Mouse (Mus musculus) CH12.LX (cell line): Measurements from ENCODE around the gene Cdh4. TPM values are rescaled to one million over a fixed set of nuclear protein-coding genes. Genes with fewer than 3 reads are reported as not detected.
A peak's percentile ranks its signal among the peaks of the same experiment; 100 is the strongest.

ENCODE experiments used
- DNase-seq: peaks from one replicate; pipeline ENCODE4 v3.0.0-alpha.2; 2013; ENCODE audit errors: extremely low read depth
- H3K27ac ChIP-seq: 2 replicates; pipeline ENCODE4 v1.5.1; 2012; ENCODE audit warnings: low read depth, mild to moderate bottlenecking, control low read depth, moderate library complexity; ENCODE audit not compliant: insufficient read depth
- H3K27me3 ChIP-seq: replicated peaks from 2 replicates; pipeline ENCODE3; 2012; ENCODE audit warnings: inconsistent platforms
- H3K36me3 ChIP-seq, 2 experiments: replicated peaks in 1 of 2; 2 replicates each; pipeline versions ENCODE3 to v1.6.1; 2012; ENCODE audit warnings: inconsistent platforms in 1 of 2, low read length in 1 of 2, mild to moderate bottlenecking in 1 of 2, mixed read lengths in 1 of 2, moderate library complexity in 1 of 2; ENCODE audit not compliant: control insufficient read depth in 1 of 2, insufficient read depth in 1 of 2
- H3K4me1 ChIP-seq, 2 experiments: 2 replicates each; pipeline ENCODE4 v1.6.1; 2012; ENCODE audit warnings: inconsistent platforms in 1 of 2, moderate library complexity in 1 of 2; ENCODE audit not compliant: insufficient read depth in 2 of 2, control insufficient read depth in 1 of 2
- H3K4me2 ChIP-seq: 2 replicates; pipeline ENCODE4 v1.6.1; 2012; ENCODE audit warnings: low read depth, mild to moderate bottlenecking, control low read depth; ENCODE audit not compliant: poor library complexity, insufficient read depth, severe bottlenecking
- H3K4me3 ChIP-seq, 3 experiments: fragments of 150-350 bp in 1 of 3; sonication (generic) in 1 of 3; replicated peaks in 1 of 3; 2 replicates each; pipeline versions ENCODE3 to v1.5.1; 2011 to 2012; ENCODE audit warnings: low read depth in 2 of 3, low read length in 2 of 3, mild to moderate bottlenecking in 2 of 3, moderate library complexity in 2 of 3, control low read depth in 1 of 3, improper control_type of control experiment in 1 of 3, inconsistent platforms in 1 of 3, mixed read lengths in 1 of 3; ENCODE audit not compliant: poor library complexity in 1 of 3
- H3K79me2 ChIP-seq: replicated peaks from 2 replicates; pipeline ENCODE4 v1.6.1; 2012; ENCODE audit warnings: mild to moderate bottlenecking, moderate library complexity; ENCODE audit not compliant: control insufficient read depth, poor library complexity, insufficient read depth, severe bottlenecking; ENCODE audit errors: extremely low read depth
- H3K9ac ChIP-seq: 2 replicates; pipeline ENCODE4 v1.6.1; 2012; ENCODE audit warnings: low read depth, mild to moderate bottlenecking, control low read depth, moderate library complexity; ENCODE audit not compliant: insufficient read depth
- H3K9me3 ChIP-seq: replicated peaks from 2 replicates; pipeline ENCODE3; 2012; ENCODE audit warnings: low read length, inconsistent platforms, mixed read lengths
- BHLHE40 ChIP-seq: IDR thresholded peaks from 2 replicates; pipeline ENCODE4 v1.6.1; 2011; ENCODE audit warnings: mild to moderate bottlenecking, low read depth, low read length, improper control_type of control experiment
- E2F4 ChIP-seq: IDR thresholded peaks from 2 replicates; pipeline ENCODE4 v1.6.1; 2011; ENCODE audit warnings: low read depth, low read length, improper control_type of control experiment; ENCODE audit not compliant: insufficient replicate concordance
- ELF1 ChIP-seq: IDR thresholded peaks from 2 replicates; pipeline ENCODE4 v1.6.1; 2014; ENCODE audit warnings: low read depth, mild to moderate bottlenecking, inconsistent platforms, low read length, improper control_type of control experiment
- EP300 ChIP-seq: IDR thresholded peaks from 2 replicates; pipeline ENCODE4 v1.6.1; 2011; ENCODE audit warnings: low read length, improper control_type of control experiment
- ETS1 ChIP-seq: conservative IDR thresholded peaks from 2 replicates; pipeline ENCODE4 v1.6.1; 2012; ENCODE audit warnings: low read depth, mild to moderate bottlenecking, inconsistent platforms, low read length, improper control_type of control experiment, moderate library complexity
- GABPA ChIP-seq: IDR thresholded peaks from 2 replicates; pipeline ENCODE4 v1.6.1; 2012; ENCODE audit warnings: low read depth, low read length, improper control_type of control experiment, inconsistent platforms; ENCODE audit not compliant: insufficient replicate concordance
- HCFC1 ChIP-seq: IDR thresholded peaks from 2 replicates; pipeline ENCODE4 v1.6.1; 2012; ENCODE audit warnings: low read depth, mild to moderate bottlenecking, inconsistent platforms, low read length, improper control_type of control experiment
- JUND ChIP-seq: conservative IDR thresholded peaks from 2 replicates; pipeline ENCODE4 v1.6.1; 2011; ENCODE audit warnings: low read depth, low read length, improper control_type of control experiment
- KAT2A ChIP-seq: IDR thresholded peaks from 2 replicates; pipeline ENCODE4 v1.6.1; 2012; ENCODE audit warnings: low read length, improper control_type of control experiment, inconsistent platforms; ENCODE audit not compliant: insufficient replicate concordance
- MAX ChIP-seq: IDR thresholded peaks from 2 replicates; pipeline ENCODE4 v1.6.1; 2011; ENCODE audit warnings: low read length, improper control_type of control experiment
- MAZ ChIP-seq: IDR thresholded peaks from 2 replicates; pipeline ENCODE4 v1.6.1; 2012; ENCODE audit warnings: low read depth, mild to moderate bottlenecking, inconsistent platforms, low read length, improper control_type of control experiment, moderate library complexity
- MEF2A ChIP-seq: IDR thresholded peaks from 2 replicates; pipeline ENCODE4 v1.6.1; 2014; ENCODE audit warnings: low read depth, mild to moderate bottlenecking, inconsistent platforms, low read length, improper control_type of control experiment, borderline replicate concordance
- NELFE ChIP-seq: IDR thresholded peaks from 2 replicates; pipeline ENCODE4 v1.6.1; 2011; ENCODE audit warnings: low read depth, low read length, improper control_type of control experiment
- NRF1 ChIP-seq: IDR thresholded peaks from 2 replicates; pipeline ENCODE4 v1.6.1; 2014; ENCODE audit warnings: low read depth, mild to moderate bottlenecking, inconsistent platforms, low read length, improper control_type of control experiment, moderate library complexity
- PAX5 ChIP-seq: IDR thresholded peaks from 2 replicates; pipeline ENCODE4 v1.6.1; 2012; ENCODE audit warnings: low read length, inconsistent platforms, mixed read lengths
- POLR2A ChIP-seq: IDR thresholded peaks from 2 replicates; pipeline ENCODE4 v1.6.1; 2011; ENCODE audit warnings: low read depth, mild to moderate bottlenecking, improper control_type of control experiment, low read length
- POLR2AphosphoS2 ChIP-seq: IDR thresholded peaks from 2 replicates; pipeline ENCODE4 v1.6.1; 2011; ENCODE audit warnings: low read depth, low read length, improper control_type of control experiment
- RCOR1 ChIP-seq: conservative IDR thresholded peaks from 2 replicates; pipeline ENCODE4 v1.6.1; 2012; ENCODE audit warnings: low read depth, mild to moderate bottlenecking, inconsistent platforms, low read length, improper control_type of control experiment
- SMC3 ChIP-seq: IDR thresholded peaks from 2 replicates; pipeline ENCODE4 v1.6.1; 2011; ENCODE audit warnings: low read depth, low read length, improper control_type of control experiment
- TBP ChIP-seq: conservative IDR thresholded peaks from 2 replicates; pipeline ENCODE4 v1.6.1; 2011; ENCODE audit warnings: low read depth, low read length, improper control_type of control experiment
- TCF12 ChIP-seq: IDR thresholded peaks from 2 replicates; pipeline ENCODE4 v1.6.1; 2014; ENCODE audit warnings: low read depth, mild to moderate bottlenecking, inconsistent platforms, low read length, improper control_type of control experiment
- UBTF ChIP-seq: IDR thresholded peaks from 2 replicates; pipeline ENCODE4 v1.6.1; 2012; ENCODE audit warnings: low read depth, mild to moderate bottlenecking, inconsistent platforms, low read length, improper control_type of control experiment, moderate library complexity
- USF1 ChIP-seq: IDR thresholded peaks from 2 replicates; pipeline ENCODE4 v1.6.1; 2014; ENCODE audit warnings: low read depth, mild to moderate bottlenecking, inconsistent platforms, low read length, improper control_type of control experiment
- USF2 ChIP-seq: conservative IDR thresholded peaks from 2 replicates; pipeline ENCODE4 v1.6.1; 2011; ENCODE audit warnings: low read depth, low read length, improper control_type of control experiment
- ZC3H11A ChIP-seq: IDR thresholded peaks from 2 replicates; pipeline ENCODE4 v1.6.1; 2012; ENCODE audit warnings: low read depth, mild to moderate bottlenecking, inconsistent platforms, low read length, improper control_type of control experiment
- ZMIZ1 ChIP-seq: IDR thresholded peaks from 2 replicates; pipeline ENCODE4 v1.6.1; 2012; ENCODE audit warnings: low read depth, mild to moderate bottlenecking, inconsistent platforms, low read length, improper control_type of control experiment
- ZNF384 ChIP-seq: IDR thresholded peaks from 2 replicates; pipeline ENCODE4 v1.6.1; 2012; ENCODE audit warnings: low read depth, low read length, improper control_type of control experiment, inconsistent platforms
- dilution Hi-C: fragments of 300-500 bp; cut with MboI; formaldehyde crosslinking; loops from 2 replicates; pipeline ENCODE4 v1.14.3; 2020; ENCODE audit warnings: low sequenced_read_pairs; ENCODE audit not compliant: extremely low pct_unique_long_range_greater_than_20kb, extremely low pct_ligation_motif_present
- in situ Hi-C: fragments of 300-500 bp; cut with MboI; formaldehyde crosslinking; loops from 3 replicates; pipeline ENCODE4 v1.14.3; 2019; ENCODE audit warnings: low sequenced_read_pairs, low pct_ligation_motif_present, low pct_unique_long_range_greater_than_20kb, mixed read lengths
- polyA plus RNA-seq: library from polyadenylated mRNA; unstranded; fragments of >175 nt; gene quantifications from 2 replicates; pipeline ENCODE4 v1.2.1, GENCODE M21; 2012; ENCODE audit warnings: low read depth; ENCODE audit not compliant: insufficient read length
- total RNA-seq, 2 experiments: library from RNA; depleted of rRNA; stranded (reverse); fragments of 300-350 nt in 1 of 2; fragments of >200 nt in 1 of 2; gene quantifications; 2 replicates each; pipeline ENCODE4 v1.2.3; 2012 to 2014

Cdh4 gene
- total and polyA plus RNA-seq, 3 experiments: not detected

GRCm38 (mm10) chr2:179769137-179769536, 326.9 kb downstream of the Cdh4 start:
- no peak overlapping the region for H3K4me3 ChIP-seq
- H3K27ac ChIP-seq: no peak overlapping the region
- H3K9me3 ChIP-seq: no peaks in the 10 kb centered on the region
- dilution Hi-C loops (no loop called here), in situ Hi-C loops (no loop called here)
- H3K79me2 ChIP-seq: no peaks in the 10 kb centered on the region
- H3K9ac ChIP-seq: no peak overlapping the region
- no peak overlapping the region for H3K4me2 ChIP-seq
- peaks cover 3 to 42% of the 10 kb centered on the region in 2 experiments for H3K4me1 ChIP-seq
- peaks cover 6% of the 10 kb centered on the region for H3K27me3 ChIP-seq
- DNase-seq: peak; percentile 49
- no peaks in the 10 kb centered on the region for H3K36me3 ChIP-seq
- TF ChIP-seq PAX5 (no peak), HCFC1 (no peak), UBTF (no peak), NRF1 (no peak), ELF1 (no peak), BHLHE40 (no peak), RCOR1 (no peak), ZNF384 (no peak), TBP (no peak), KAT2A (no peak), EP300 (peak; percentile 31; the same call in 1 of the 2 replicates), MEF2A (no peak), TCF12 (peak; percentile 58; the same call in 1 of the 2 replicates), MAX (no peak), SMC3 (no peak)

- in situ Hi-C loops (no loop called here), dilution Hi-C loops (no loop called here)
- peaks cover 5% of the 10 kb centered on the region for H3K27me3 ChIP-seq
- no peak overlapping the region for H3K4me3 ChIP-seq
- H3K4me2 ChIP-seq: no peak overlapping the region
- H3K4me1 ChIP-seq: peaks cover 3 to 45% of the 10 kb centered on the region in 2 experiments
- no peaks in the 10 kb centered on the region for H3K79me2 ChIP-seq
- no peaks in the 10 kb centered on the region for H3K36me3 ChIP-seq
- no peak overlapping the region for H3K9ac ChIP-seq
- TF ChIP-seq ETS1: no peak
- no peak for TF ChIP-seq RCOR1
- TF ChIP-seq NELFE: no peak
- TF ChIP-seq NRF1: no peak
- no peak for TF ChIP-seq JUND
- no peak for TF ChIP-seq USF1
- TF ChIP-seq MAZ: no peak
- no peak for TF ChIP-seq POLR2AphosphoS2
- no peak for TF ChIP-seq EP300
- TF ChIP-seq ZMIZ1: no peak
- no peak for TF ChIP-seq GABPA
- TF ChIP-seq E2F4: no peak
- no peak for TF ChIP-seq ZC3H11A
- TF ChIP-seq POLR2A: no peak
- no peak for TF ChIP-seq USF2
- TF ChIP-seq TCF12: no peak
- TF ChIP-seq TBP: no peak
- DNase-seq: peak; percentile 14
- H3K27ac ChIP-seq: no peak overlapping the region
- no peaks in the 10 kb centered on the region for H3K9me3 ChIP-seq
These were observed 327.7 kb downstream of the Cdh4 start for GRCm38 (mm10) chr2:179769943-179770342.
